Mouse (Mus musculus) cortical plate, adult 2 months (tissue): ENCODE measurements around the gene Gstt3.

Experiments
- CTCF ChIP-seq: fragments of 200-500 bp; IDR thresholded peaks from 2 replicates; pipeline ENCODE4 v1.5.1; 2011; ENCODE audit warnings: mild to moderate bottlenecking, control low read depth, low read length; ENCODE audit not compliant: insufficient read depth; ENCODE audit errors: extremely low read depth
- POLR2A ChIP-seq: fragments of 200-500 bp; IDR thresholded peaks from 2 replicates; pipeline ENCODE4 v1.6.1; 2011; ENCODE audit warnings: mild to moderate bottlenecking, low read length, control low read depth; ENCODE audit not compliant: insufficient read depth; ENCODE audit errors: extremely low read depth

- TF ChIP-seq POLR2A (no peak), CTCF (no peak)
Measured at GRCm38 (mm10) chr10:75796731-75797516, 15.7 kb upstream of the Gstt3 start.
